Mouse (Mus musculus) macrophage (primary cell): ENCODE results near the gene Bcam. TPM values are rescaled to one million over a fixed set of nuclear protein-coding genes. Genes with fewer than 3 reads are reported as not detected.

Source experiments
- H3K27ac ChIP-seq: fragments of 350-480 bp; formaldehyde crosslinking; 2 replicates; pipeline ENCODE4 v1.9.0; 2021
- H3K36me3 ChIP-seq: fragments of 350-480 bp; formaldehyde crosslinking; 2 replicates; pipeline ENCODE4 v1.9.0; 2021; ENCODE audit errors: inconsistent target
- H3K4me3 ChIP-seq: fragments of 350-480 bp; formaldehyde crosslinking; 2 replicates; pipeline ENCODE4 v1.9.0; 2021; ENCODE audit errors: inconsistent target
- H3K79me2 ChIP-seq: fragments of 350-480 bp; formaldehyde crosslinking; 2 replicates; pipeline ENCODE4 v1.9.0; 2021; ENCODE audit errors: inconsistent target
- WGBS: methylation state at CpG from one replicate; pipeline ENCODE4 v1.1.7; 2026; ENCODE audit warnings: inconsistent platforms; ENCODE audit not compliant: missing documents; 5-methylcytosine and 5-hydroxymethylcytosine counted together
- polyA plus RNA-seq: library from polyadenylated mRNA; stranded (reverse); fragments of 250-400 nt; gene quantifications from 3 replicates; pipeline ENCODE4 v1.2.4, GENCODE M21; 2018; ENCODE audit warnings: inconsistent platforms

Bcam gene
- polyA plus RNA-seq, 1 experiment from 2014 or later = 0.14 TPM

DNA sequence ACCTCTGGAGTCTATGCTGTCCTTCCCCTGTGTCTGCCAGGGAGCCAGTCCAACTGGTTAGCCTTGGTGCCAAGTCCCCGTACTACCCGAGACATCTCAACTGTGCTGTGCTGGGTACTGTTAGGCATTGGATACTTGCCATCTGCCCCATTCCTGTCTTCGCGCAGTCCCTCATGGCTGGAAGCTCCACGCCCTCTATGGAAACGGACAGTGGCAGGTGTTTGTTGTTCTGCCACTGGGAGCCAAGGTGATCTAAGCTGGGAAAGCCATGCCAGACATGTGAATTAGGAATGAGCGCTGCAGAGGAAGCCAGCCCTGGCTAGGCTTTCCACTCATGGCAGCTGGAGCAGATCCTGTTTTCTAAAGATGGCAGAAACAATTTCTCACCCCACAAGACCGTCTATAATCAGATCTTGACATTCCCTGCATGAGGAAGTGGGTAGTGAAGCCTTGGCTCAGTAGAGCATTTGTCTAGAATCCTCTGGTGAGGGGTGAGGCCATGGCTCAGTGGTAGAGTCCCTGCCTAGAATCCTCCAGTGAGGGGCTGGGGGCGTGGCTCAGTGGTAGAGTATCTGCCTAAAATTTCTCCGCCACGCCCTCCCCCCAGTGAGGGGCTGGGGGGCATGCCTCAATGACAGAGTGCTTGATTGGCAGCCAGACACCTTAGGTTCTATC, 6.4 kb upstream of the Bcam start:
- H3K4me3 ChIP-seq = no peak overlapping the region
- H3K36me3 ChIP-seq = no peaks in the 10 kb centered on the region
- 82% methylated on average over 11 of the region's 11 CpGs for WGBS
- no peaks in the 10 kb centered on the region for H3K79me2 ChIP-seq
- H3K27ac ChIP-seq = no peak overlapping the region

DNA sequence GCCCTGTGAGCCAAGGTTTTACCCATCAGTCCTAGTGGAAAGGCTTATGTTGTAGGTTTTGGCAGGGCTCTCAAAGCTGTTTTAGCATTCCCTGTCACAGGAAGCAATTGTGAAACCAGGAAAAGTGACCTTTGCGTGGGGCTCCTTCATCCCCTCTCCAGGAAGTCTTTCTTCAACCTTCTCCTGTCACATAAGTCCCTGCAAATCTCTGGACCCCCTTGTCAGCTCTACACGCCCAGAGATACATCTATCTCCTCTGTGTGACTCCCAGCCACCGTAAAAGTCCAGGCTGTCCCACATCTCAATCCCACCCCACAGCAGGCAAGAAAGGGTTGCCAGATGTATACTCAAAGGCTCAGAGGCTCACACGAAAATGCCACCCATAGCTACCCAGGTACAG, 866 bp upstream of the Bcam start:
- Histone ChIP-seq H3K79me2 (no peaks in the 10 kb centered on the region), H3K27ac (no peak overlapping the region), H3K4me3 (no peak overlapping the region), H3K36me3 (no peaks in the 10 kb centered on the region)
- WGBS = 68% methylated on average over 4 of the region's 4 CpGs

DNA sequence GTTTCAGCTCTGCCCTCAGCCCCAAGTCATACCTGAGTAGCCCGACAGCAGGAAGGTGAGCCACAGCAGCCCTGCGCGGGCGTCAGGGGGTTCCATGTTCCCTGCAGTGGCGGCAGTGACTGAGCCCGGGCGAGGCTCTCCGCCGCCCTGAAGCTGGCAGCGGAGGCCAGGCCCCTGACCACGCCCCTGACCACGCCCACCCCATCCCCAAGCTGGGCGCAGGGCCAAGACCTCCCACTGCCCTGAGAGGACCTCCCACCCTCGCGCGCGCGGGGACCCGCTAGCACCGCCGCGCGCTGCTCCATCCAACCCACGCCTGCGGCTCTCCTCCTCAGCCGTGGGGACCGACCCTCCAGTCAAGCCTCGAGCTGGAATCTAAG, 451 bp downstream of the Bcam start:
- H3K27ac ChIP-seq = no peak overlapping the region
- under 1% methylated on average over 28 of the region's 28 CpGs for WGBS
- no peaks in the 10 kb centered on the region for H3K36me3 ChIP-seq
- no peaks in the 10 kb centered on the region for H3K79me2 ChIP-seq
- H3K4me3 ChIP-seq = no peak overlapping the region

DNA sequence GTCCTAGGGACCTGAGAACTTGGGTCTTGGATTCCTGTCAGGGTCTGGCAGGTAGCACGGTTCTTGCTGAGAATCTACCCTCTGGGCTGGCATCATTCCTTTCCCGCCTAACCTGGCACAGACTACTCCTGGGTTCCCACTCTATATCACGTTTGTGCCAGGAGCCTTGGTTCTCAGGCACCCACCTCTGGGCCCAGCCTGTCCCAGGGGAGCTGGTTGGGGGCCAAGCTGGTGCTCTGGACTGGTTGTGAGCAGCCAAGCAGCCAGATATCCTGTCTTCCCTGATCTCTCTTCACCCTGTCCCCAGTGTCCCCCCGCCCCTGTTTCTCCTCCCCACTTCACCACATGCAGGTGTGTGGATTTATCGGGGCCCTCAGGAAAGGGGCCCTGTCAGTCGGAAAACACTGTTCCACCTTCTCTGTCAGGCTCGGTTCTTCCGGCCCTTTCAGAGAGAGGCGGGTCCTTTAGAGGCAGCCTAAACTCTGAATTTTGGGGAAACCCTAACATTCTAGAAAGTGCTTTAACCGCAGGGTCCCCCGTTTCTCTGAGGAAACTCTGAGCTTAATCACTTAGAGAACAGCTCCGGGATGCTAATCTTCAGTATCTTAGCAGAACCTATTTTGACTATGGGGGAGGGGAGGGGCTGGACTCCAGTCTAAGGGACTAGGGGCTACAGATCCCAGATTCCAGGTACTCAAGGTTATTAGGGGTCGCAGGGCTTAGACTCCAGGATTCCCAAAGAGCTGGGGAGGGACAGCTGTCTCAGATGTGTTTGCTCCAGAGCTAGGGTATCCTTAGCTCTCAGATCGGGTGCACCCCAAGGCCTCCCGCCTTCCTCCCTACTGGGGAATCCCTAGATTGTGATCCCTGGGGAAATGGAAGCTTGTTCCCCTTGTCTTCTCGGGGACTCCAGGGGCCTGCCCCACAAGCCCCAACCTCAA, 1.1 kb downstream of the Bcam start:
- Histone ChIP-seq H3K36me3 (no peaks in the 10 kb centered on the region), H3K4me3 (no peak overlapping the region)
- 15% methylated on average over 16 of the region's 16 CpGs for WGBS

DNA sequence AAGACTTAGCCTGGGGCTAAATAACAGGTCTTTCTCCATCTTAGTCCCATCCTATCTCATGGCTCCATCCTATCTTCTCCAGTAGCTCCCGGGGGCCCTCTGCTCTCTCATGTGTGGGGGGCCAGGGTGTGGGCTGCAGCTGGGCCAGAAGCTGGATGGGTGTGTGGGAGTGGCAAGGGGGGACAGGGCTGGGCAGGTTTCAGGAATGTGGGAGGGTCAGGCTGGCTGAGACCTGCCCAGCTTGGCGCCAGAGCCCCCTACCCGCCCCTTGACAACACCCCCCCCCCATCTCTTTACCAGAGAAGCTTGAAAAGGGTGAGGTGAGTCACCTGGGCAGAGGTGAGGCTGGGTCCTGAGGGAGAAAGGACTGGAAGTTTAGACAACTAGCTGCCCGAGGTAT, 1.8 kb downstream of the Bcam start:
- no peak overlapping the region for H3K27ac ChIP-seq
- no peaks in the 10 kb centered on the region for H3K79me2 ChIP-seq
- 70% methylated on average over 4 of the region's 4 CpGs for WGBS
- H3K4me3 ChIP-seq = no peak overlapping the region
- H3K36me3 ChIP-seq = no peaks in the 10 kb centered on the region

More for the DNA sequence above, 1.1 kb downstream of the Bcam start:
- H3K79me2 ChIP-seq = no peaks in the 10 kb centered on the region
- no peak overlapping the region for H3K27ac ChIP-seq

DNA sequence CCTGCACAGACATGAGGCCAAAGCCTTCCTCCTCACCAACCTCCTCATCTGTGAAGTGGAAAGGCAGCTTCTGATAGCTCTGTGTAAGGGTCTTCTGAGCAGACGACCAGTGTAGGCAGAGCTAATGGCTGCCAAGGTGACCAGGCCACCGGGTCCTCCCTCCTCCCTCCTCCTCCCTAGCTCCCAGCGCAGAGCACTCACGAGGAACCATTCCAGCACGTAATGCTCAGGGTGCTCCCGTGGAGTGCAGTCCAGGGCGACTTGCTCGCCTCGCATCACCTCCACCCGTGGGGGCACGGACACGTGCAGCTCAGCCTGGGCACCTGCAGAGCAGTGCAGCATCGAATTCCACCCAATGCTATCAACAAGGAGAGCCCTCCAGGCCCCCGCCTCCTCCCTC, 2.6 kb downstream of the Bcam start:
- H3K4me3 ChIP-seq = no peak overlapping the region
- no peak overlapping the region for H3K27ac ChIP-seq
- H3K36me3 ChIP-seq = no peaks in the 10 kb centered on the region
- WGBS = 94% methylated on average over 12 of the region's 14 CpGs
- H3K79me2 ChIP-seq = no peaks in the 10 kb centered on the region

DNA sequence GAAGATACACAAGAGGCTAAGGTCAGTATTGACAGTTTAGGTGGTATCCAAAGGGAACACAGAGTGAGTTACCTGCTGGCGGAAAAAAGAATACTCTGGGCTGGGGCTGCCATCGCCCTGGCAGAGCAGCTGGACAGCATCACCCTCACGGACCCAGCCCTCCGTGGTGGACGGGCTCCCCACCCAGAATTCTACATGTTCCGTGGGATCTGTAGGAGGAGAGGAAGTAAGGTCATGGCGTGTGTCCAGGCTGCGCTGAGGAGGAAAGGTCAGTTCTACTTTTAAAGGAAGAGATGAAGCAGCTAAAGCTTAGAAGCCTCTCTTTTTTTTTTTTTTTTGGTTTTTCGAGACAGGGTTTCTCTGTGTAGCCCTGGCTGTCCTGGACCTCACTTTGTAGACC, 6.2 kb downstream of the Bcam start:
- no peaks in the 10 kb centered on the region for H3K36me3 ChIP-seq
- 77% methylated on average over 8 of the region's 9 CpGs for WGBS
- no peak overlapping the region for H3K27ac ChIP-seq
- H3K4me3 ChIP-seq = no peak overlapping the region
- H3K79me2 ChIP-seq = no peaks in the 10 kb centered on the region

DNA sequence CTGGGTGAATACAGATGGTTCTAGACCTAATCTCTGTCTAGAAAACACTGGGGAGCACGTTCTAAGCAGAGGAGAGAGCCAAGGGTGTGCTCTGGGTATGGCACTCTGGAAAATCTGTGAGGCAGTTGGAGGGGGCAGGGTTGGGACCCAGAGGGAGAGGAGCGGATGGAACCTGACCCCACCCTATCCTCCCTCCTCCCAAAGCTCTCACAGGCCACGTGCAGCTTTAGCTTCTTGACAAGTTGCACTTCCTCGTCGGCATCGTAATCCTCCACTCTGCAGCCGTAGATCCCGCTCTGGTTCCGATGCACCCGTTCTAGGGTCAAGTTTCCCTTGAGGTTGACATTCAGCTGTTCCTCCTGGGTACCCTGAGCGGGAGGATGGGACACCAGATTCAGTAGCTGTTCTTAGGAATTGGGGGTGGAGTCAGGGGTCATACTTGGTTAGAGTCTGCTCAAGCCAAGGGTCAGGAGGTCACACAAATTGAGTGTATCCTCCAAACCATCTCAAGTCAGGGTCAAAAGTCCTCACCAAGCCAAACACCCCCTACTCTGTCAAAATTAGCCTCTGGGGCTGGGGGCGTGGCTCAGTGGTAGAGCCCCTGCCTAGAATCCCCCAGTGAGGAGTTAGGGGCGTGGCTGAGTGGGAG, 6.9 kb downstream of the Bcam start:
- no peak overlapping the region for H3K4me3 ChIP-seq
- no peak overlapping the region for H3K27ac ChIP-seq
- no peaks in the 10 kb centered on the region for H3K36me3 ChIP-seq
- WGBS = 48% methylated on average over 13 of the region's 13 CpGs
- no peaks in the 10 kb centered on the region for H3K79me2 ChIP-seq

DNA sequence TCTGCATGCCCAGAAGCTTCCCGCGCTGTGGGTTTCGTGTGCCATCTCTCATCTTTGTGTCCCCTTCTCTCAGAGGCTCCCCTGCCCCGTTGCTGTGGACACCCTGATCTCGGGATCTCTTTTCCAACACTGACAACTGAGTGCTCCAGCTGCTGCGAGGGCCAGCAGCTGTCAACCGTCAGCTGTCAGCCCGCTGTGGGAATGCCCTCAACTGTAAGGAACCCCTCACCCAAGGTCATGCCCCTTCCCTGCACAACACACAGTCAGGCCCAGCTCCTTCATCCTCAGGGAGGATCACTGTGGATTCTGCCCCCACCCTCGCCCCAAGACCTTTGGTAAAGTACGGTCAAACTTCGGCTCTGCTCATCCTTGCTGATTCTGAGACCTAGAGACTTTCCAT, 8.5 kb downstream of the Bcam start:
- Histone ChIP-seq H3K79me2 (no peaks in the 10 kb centered on the region), H3K36me3 (no peaks in the 10 kb centered on the region), H3K27ac (no peak overlapping the region), H3K4me3 (no peak overlapping the region)
- 96% methylated on average over 11 of the region's 11 CpGs for WGBS

DNA sequence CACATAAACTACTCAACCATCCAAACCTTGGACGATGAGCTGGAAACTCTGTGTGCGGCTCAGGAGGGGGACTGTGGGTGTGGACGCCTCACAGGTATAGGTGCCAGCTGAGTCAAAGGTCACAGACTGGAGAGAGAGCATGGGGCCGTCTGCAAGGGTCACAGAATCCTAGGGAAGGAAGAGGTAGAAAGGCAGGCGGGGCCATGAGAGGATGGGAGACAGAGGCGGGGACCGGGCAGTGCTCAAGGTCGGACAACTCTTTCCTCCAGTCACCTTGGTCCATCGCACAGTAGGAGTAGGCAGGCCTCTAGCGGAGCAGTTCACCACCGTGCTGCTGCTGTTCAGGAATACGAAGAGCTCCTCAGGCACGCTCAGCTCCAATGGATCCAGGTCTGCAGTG, 10.8 kb downstream of the Bcam start:
- no peak overlapping the region for H3K27ac ChIP-seq
- no peak overlapping the region for H3K4me3 ChIP-seq
- no peaks in the 10 kb centered on the region for H3K79me2 ChIP-seq
- WGBS = 90% methylated on average over 13 of the region's 13 CpGs
- H3K36me3 ChIP-seq = no peaks in the 10 kb centered on the region

DNA sequence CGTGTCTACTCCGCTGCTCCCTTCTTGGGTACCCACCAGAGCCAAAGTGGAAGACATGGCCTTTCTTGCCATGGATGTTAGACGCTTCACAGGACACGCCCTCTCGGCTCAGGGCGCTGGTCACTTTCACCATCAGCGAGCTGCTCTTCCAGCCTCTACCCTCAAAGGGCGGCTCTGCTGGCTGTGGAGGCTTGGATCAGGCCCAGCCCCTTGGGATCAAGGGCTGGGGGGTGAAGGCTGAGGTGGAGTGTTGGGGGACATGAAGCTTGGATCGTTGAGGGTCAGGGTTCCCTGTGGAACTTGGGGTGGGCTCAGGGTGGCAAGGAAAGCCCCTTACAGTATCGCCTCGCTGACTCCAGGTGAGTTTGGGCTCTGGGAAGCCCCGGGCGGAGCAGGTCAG, 12.2 kb downstream of the Bcam start:
- WGBS = 96% methylated on average over 13 of the region's 13 CpGs

DNA sequence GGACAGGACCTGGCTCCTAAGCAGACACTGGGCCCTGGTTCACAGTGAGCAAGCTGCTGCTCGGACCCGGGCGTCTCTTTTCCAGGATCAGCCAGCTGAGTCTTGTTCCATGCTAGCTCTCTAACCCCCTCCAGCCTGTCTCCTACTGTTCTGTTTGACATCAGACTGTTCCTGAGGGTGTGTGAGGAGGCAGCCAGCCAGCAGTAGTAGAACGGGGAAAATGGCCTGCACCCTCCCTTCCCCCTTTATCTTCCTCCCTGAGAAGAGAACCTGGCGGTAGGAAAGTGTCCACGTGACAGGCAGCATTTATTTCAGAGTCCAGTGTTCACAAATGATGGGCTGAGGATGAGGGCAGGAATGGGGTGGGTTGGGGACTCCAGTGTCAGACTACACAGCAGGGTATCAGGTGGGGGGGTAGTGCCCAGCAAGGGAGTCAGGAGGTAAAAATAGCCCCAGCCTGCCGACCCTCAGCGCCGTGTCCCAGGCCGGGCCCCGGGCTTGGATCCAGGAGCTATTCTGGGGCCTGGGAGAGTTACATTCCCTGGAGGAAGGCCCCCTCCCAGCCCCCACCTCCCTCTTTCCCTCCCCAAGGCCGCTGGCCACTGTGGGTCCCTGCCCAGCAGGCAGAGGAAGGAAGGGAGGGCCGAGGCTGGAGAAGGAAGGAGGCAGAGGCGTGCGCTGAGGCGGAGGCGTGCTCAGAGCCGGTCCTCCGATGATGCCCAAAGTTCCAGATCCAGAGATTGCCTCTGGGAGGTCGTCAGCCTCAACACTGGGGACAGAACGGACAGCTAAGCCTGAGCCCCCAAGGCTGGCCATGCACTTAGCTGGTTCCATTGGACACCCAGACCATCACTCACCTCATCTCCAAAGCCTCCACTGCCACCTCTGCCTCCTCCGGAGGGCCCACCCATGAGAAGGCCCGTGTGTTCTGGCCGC, 14.7 kb downstream of the Bcam start:
- no peak overlapping the region for H3K4me3 ChIP-seq
- WGBS = 31% methylated on average over 23 of the region's 24 CpGs
- no peak overlapping the region for H3K27ac ChIP-seq
- no peaks in the 10 kb centered on the region for H3K36me3 ChIP-seq
- no peaks in the 10 kb centered on the region for H3K79me2 ChIP-seq

More for the DNA sequence above, 12.2 kb downstream of the Bcam start:
- no peaks in the 10 kb centered on the region for H3K79me2 ChIP-seq
- no peak overlapping the region for H3K4me3 ChIP-seq
- no peak overlapping the region for H3K27ac ChIP-seq
- H3K36me3 ChIP-seq = no peaks in the 10 kb centered on the region

DNA sequence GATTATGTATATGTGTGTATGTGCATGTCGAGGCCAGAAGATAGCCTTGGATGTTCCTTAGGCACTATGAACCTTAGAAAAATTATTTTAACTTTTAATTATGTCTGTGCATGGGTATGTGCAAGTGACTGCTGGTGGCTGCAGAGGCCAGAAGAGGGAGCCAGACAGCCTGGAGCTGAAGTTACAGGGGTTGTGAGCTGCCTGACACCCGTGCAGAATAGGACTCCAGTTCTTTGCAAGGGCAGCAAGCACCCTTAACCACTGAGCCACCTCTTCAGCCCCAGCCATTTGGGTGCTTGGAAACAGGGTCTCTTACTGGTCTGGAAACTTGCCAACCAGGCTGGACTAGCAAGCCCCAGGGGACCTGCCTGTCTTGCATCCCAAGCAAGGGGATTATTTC, 15.8 kb downstream of the Bcam start:
- 73% methylated on average over 2 of the region's 2 CpGs for WGBS
- no peak overlapping the region for H3K4me3 ChIP-seq
- H3K79me2 ChIP-seq = no peaks in the 10 kb centered on the region
- no peak overlapping the region for H3K27ac ChIP-seq
- H3K36me3 ChIP-seq = no peaks in the 10 kb centered on the region

DNA sequence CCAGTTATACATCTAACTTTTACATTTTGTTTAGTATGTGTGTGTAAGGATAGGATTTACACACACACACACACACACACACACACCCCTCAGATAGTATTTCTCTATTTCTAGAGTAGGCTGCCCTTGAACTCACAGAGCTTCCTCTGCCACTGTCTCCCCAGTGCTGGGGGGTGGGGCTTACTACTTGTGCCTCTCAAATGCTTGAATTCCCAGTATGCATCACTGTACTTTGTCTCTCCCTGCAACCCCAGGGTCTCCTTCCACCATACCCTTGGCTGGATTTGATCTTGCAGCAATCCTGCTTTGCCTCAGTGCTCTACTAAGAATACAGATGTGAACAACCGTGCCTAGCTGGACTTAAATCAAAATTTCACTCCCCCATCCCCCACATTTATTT, 16.8 kb downstream of the Bcam start:
- H3K4me3 ChIP-seq = no peak overlapping the region
- no peaks in the 10 kb centered on the region for H3K79me2 ChIP-seq
- H3K27ac ChIP-seq = no peak overlapping the region
- H3K36me3 ChIP-seq = no peaks in the 10 kb centered on the region
- 79% methylated on average over 1 of the region's 1 CpGs for WGBS
